Mouse (Mus musculus) neural tube, embryonic 12.5 days (tissue): ENCODE measurements at regions not wholly inside any gene's neighbourhood (a gene's known extent, or its start where the extent isn't known, plus 50 kb on each side); places are given as distances from the start of the nearest gene placed in this dataset.

Source experiments
- ATAC-seq: fragments of 200-750 bp; cut with Nextera tagmentation; 2 replicates; pipeline ENCODE4 v1.8.0; 2017; ENCODE audit warnings: low read depth, mild to moderate bottlenecking, moderate TSS enrichment, moderate library complexity; ENCODE audit not compliant: low FRiP score
- H3K27ac ChIP-seq: fragments of 300-500 bp; sonication (generic); 2 replicates; pipeline ENCODE4 v1.5.1; 2016
- H3K27me3 ChIP-seq: fragments of 300-500 bp; sonication (generic); replicated peaks from 2 replicates; pipeline ENCODE4 v1.6.1; 2016; ENCODE audit warnings: mild to moderate bottlenecking
- H3K36me3 ChIP-seq: fragments of 300-500 bp; sonication (generic); 2 replicates; pipeline ENCODE4 v1.6.1; 2016; ENCODE audit warnings: mild to moderate bottlenecking
- H3K4me1 ChIP-seq: fragments of 300-500 bp; sonication (generic); 2 replicates; pipeline ENCODE4 v1.6.1; 2016
- H3K4me2 ChIP-seq: fragments of 300-500 bp; sonication (generic); replicated peaks from 2 replicates; pipeline ENCODE4 v1.6.1; 2016; ENCODE audit warnings: mild to moderate bottlenecking
- H3K4me3 ChIP-seq: fragments of 300-500 bp; sonication (generic); 2 replicates; pipeline ENCODE4 v1.5.1; 2016
- H3K9ac ChIP-seq: fragments of 300-500 bp; sonication (generic); 2 replicates; pipeline ENCODE4 v1.6.1; 2016; ENCODE audit warnings: mild to moderate bottlenecking
- H3K9me3 ChIP-seq: fragments of 300-500 bp; sonication (generic); 2 replicates; pipeline ENCODE4 v1.6.1; 2016; ENCODE audit warnings: mild to moderate bottlenecking
- WGBS: fragments of 180-500 bp; shearing (Covaris S2); methylation state at CpG from one replicate; pipeline ENCODE4 v1.1.7; 2016; 5-methylcytosine and 5-hydroxymethylcytosine counted together

DNA sequence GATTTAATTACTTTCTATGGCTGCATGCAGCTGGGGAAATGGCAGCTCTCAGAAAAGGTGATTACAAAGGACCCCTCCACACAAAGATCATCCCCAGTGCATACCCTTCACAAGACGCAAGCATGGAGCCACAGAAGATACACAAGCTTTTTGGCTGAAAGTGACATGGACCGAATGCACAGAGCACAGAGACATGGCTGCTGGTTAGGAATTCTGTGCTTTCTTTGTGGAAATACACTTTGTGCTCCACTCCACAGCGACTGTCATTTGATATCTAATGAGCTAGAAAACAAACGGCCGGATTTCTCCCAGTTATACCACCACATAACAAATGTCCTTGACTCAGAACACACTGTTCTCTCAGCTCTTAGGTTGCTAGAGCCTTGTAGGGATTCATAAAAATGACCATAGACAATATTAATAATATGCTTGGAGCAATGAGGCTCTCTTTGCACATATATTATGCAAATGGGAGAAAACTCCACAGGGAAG lies 132.1 kb upstream of the Fat4 start:
- no peaks in the 10 kb centered on the region for H3K36me3 ChIP-seq
- H3K27ac ChIP-seq, result peak overlapping the region; percentile 62; the same call in 1 of the 2 replicates
- peaks cover 16% of the 10 kb centered on the region; the same call in 1 of the 2 replicates for H3K4me1 ChIP-seq
- 35% methylated on average over 5 of the region's 5 CpGs for WGBS
- no peak overlapping the region for H3K9ac ChIP-seq
- no peaks in the 10 kb centered on the region for H3K9me3 ChIP-seq
- peak; percentile 84 for ATAC-seq
- no peak overlapping the region for H3K4me3 ChIP-seq
- H3K27me3 ChIP-seq, result no peaks in the 10 kb centered on the region
- peak overlapping the region; percentile 20; the same call in 1 of the 2 replicates for H3K4me2 ChIP-seq

DNA sequence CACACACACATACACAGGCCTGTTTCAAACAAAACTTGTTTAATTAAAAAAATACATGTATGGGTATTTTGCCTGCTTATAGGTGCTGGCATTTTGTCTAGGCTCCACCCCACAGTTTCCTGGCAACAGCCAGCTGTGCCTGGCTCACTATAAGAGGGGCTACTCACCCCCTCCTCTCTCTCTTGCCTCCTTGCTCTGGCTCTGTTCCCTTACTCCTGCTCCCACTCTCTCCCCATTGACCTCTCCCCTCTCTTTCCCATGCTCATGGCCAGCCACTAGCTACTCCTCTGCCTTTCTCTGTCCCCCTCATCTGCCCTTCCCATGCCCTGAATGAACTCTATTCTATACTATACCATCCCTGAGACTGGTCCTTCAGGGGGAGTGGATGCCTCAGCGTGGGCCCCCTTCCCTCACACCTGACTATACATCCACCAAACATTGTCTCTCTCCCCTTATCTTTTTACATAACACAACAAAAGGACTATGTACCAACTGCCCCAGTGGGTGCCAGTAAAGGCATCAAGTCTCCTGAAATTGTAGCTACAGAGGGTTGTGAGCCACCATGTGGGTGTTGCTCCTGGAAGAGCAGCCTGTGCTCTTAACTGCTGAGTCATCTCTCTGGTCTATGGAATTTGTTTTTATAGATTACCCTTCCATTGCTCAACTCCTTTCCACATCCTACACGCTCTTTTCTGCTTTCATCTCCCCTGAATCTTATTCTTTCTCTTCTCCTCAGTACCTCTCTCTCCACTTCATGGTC lies 133.1 kb upstream of the Fat4 start:
- no peaks in the 10 kb centered on the region for H3K27me3 ChIP-seq
- no peak overlapping the region for H3K9ac ChIP-seq
- H3K36me3 ChIP-seq, result no peaks in the 10 kb centered on the region
- no peaks in the 10 kb centered on the region for H3K9me3 ChIP-seq
- WGBS, result 79% methylated on average over 2 of the region's 2 CpGs
- no peak overlapping the region for H3K4me3 ChIP-seq
- H3K27ac ChIP-seq, result no peak overlapping the region
- no peak overlapping the region for H3K4me2 ChIP-seq
- no peak for ATAC-seq
- H3K4me1 ChIP-seq, result peaks cover 16% of the 10 kb centered on the region; the same call in 1 of the 2 replicates

DNA sequence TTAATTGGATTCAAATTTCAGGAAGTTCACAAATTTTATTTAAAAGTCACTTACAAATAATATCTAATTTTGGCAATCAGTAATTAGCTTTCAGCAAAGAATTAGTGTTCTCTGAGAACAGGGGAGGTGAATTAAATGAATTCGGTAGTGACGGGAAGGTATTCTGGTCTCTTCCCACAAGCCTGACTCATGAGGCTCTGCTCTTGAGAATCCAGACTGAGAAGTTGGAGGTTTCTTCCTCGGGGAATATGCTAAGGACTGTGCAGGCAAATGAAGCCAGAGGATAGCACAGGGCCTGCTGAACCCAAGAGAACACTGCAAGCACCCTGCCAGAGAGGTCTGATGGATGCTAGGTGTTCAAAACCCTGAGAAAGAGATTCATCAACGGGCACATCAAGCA lies 144.6 kb upstream of the Fat4 start:
- 87% methylated on average over 4 of the region's 4 CpGs for WGBS

DNA sequence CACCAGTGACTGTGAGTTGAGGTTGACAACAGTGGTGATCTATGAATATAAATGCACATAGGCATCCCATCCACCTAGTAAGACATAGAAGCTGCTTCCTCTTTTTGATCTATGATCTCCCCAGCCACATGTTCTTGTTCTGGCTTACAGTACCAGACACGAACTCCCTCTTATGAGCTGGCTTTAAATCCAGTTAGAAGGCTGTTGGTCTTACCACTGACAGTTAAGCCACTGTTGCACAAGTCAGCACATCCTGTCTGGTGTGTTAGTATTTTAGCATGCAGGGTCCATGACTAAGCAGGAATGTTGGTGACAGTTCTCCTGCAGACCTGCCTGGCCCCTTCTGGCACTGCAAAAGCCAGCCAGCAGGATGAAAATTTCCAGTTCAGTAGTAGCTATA lies 164.1 kb upstream of the Fat4 start:
- no peak overlapping the region for H3K4me2 ChIP-seq
- no peaks in the 10 kb centered on the region for H3K4me1 ChIP-seq
- 85% methylated on average over 1 of the region's 1 CpGs for WGBS
- H3K9ac ChIP-seq, result no peak overlapping the region
- no peaks in the 10 kb centered on the region for H3K36me3 ChIP-seq
- no peak for ATAC-seq
- no peaks in the 10 kb centered on the region for H3K9me3 ChIP-seq
- no peaks in the 10 kb centered on the region for H3K27me3 ChIP-seq
- no peak overlapping the region for H3K27ac ChIP-seq
- no peak overlapping the region for H3K4me3 ChIP-seq

More for the DNA sequence above, 144.6 kb upstream of the Fat4 start:
- H3K4me3 ChIP-seq, result no peak overlapping the region
- no peak overlapping the region for H3K4me2 ChIP-seq
- H3K9me3 ChIP-seq, result no peaks in the 10 kb centered on the region
- no peaks in the 10 kb centered on the region for H3K36me3 ChIP-seq
- no peak overlapping the region for H3K27ac ChIP-seq
- no peak for ATAC-seq
- no peak overlapping the region for H3K9ac ChIP-seq
- no peaks in the 10 kb centered on the region for H3K27me3 ChIP-seq
- H3K4me1 ChIP-seq, result no peaks in the 10 kb centered on the region

DNA sequence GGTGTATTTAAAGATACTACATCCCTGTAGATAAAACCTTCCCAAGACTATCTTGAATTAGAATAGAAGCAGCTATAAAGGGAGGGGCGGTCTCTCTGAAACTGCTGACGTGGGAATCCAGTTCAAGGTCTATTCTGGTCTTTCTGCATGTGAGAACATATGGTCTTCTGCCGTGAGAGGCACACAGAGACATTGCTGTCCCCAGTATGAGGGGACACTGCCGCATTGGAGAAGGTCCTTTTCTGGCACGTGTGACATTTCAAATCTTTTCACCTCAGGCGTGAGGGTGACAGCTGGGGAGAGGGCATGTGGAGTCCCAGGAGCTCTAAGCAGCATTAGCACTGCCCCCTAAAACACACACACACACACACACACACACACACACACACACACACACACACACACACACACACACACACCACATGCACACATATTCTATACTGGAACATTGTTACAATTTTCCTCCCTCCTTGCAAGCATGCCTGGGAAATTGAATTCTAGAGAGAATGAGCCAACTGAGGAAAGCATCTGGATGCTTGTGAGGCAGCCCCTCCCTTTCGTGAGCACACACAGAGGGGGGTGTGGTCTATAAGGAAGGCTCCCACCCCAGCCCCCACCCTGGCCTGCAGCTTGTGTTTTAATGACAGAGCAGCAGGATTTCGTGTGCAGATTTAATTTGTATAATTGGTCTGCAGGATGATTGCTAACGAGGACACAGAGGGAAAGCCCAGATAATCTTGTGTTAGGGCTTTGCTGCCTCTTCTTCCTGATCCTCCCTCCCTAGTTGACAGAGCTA lies 174.5 kb upstream of the Fat4 start:
- H3K4me3 ChIP-seq, result no peak overlapping the region
- no peaks in the 10 kb centered on the region for H3K36me3 ChIP-seq
- 29% methylated on average over 9 of the region's 9 CpGs for WGBS
- H3K27me3 ChIP-seq, result no peaks in the 10 kb centered on the region
- H3K4me2 ChIP-seq, result no peak overlapping the region
- no peak overlapping the region for H3K9ac ChIP-seq
- no peak overlapping the region for H3K27ac ChIP-seq
- H3K4me1 ChIP-seq, result peaks cover 9% of the 10 kb centered on the region
- peak; percentile 81 for ATAC-seq
- no peaks in the 10 kb centered on the region for H3K9me3 ChIP-seq

DNA sequence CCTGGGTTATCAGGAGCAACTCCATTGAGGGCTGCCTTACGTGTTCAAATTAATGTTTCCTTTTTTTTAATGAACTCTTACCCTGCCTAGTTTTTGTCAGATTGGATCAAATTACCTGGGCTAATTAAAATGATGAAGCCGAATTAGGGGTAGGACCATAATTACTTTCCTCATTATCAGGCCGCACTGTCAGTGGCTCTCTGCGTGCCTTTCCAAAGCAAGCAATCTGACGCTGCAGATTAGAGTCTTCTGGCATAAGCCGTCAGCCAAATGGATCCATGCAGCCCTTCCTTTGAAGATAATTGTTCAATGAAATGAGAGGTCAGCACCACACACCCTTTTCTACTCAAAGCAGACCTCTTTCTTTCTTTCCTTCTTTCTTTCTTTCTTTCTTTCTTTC lies 175.5 kb upstream of the Fat4 start:
- no peaks in the 10 kb centered on the region for H3K9me3 ChIP-seq
- H3K4me1 ChIP-seq, result peaks cover 9% of the 10 kb centered on the region
- no peaks in the 10 kb centered on the region for H3K27me3 ChIP-seq
- ATAC-seq, result no peak
- H3K4me3 ChIP-seq, result no peak overlapping the region
- H3K9ac ChIP-seq, result no peak overlapping the region
- no peak overlapping the region for H3K27ac ChIP-seq
- WGBS, result 51% methylated on average over 6 of the region's 6 CpGs
- no peaks in the 10 kb centered on the region for H3K36me3 ChIP-seq
- H3K4me2 ChIP-seq, result no peak overlapping the region

DNA sequence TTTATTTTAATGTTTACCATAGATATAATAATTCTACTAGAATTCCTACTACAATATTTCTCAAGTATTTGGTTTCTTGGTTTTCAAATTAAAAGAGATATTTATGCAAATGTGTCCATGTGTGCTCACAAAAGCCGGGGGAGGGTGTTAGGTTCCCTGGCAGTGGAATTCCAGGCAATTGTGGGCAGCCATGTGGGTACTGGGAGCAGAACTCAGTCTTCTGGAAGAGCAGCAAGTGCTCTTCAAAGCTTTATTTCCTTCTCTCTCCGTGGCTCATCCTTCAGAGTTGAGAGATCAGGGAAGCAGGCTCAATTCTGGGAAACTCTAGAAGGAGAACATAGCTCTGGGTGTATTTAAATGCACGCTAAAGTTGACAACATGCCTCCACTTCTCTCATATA lies 178.8 kb upstream of the Fat4 start:
- H3K36me3 ChIP-seq, result no peaks in the 10 kb centered on the region
- H3K9ac ChIP-seq, result no peak overlapping the region
- H3K27me3 ChIP-seq, result no peaks in the 10 kb centered on the region
- H3K9me3 ChIP-seq, result no peaks in the 10 kb centered on the region
- no peak overlapping the region for H3K4me2 ChIP-seq
- no peak overlapping the region for H3K4me3 ChIP-seq
- H3K4me1 ChIP-seq, result peaks cover 9% of the 10 kb centered on the region
- WGBS, result 73% methylated on average over 3 of the region's 3 CpGs
- no peak for ATAC-seq
- H3K27ac ChIP-seq, result no peak overlapping the region

DNA sequence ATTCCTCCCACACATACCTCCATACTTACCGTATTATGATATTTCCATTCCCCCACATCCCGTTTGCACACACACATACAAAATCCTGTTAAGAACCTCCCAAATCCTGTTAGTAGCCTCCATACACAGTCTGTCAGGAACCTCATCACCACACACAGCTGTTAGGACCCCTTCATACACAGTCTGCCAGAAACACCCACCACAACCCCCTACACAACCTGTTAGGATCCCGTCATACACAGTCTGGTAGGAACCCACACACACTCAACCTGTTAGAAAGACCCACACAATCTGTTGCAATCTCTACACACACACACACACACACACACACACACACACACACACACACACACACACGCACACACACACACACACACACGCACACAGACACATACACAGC lies 187.5 kb upstream of the Fat4 start:
- no peak overlapping the region for H3K27ac ChIP-seq
- no peak overlapping the region for H3K4me2 ChIP-seq
- H3K9ac ChIP-seq, result no peak overlapping the region
- no peaks in the 10 kb centered on the region for H3K27me3 ChIP-seq
- 87% methylated on average over 5 of the region's 5 CpGs for WGBS
- ATAC-seq, result no peak
- no peak overlapping the region for H3K4me3 ChIP-seq
- H3K4me1 ChIP-seq, result no peaks in the 10 kb centered on the region
- H3K36me3 ChIP-seq, result no peaks in the 10 kb centered on the region
- peaks cover 8% of the 10 kb centered on the region for H3K9me3 ChIP-seq

DNA sequence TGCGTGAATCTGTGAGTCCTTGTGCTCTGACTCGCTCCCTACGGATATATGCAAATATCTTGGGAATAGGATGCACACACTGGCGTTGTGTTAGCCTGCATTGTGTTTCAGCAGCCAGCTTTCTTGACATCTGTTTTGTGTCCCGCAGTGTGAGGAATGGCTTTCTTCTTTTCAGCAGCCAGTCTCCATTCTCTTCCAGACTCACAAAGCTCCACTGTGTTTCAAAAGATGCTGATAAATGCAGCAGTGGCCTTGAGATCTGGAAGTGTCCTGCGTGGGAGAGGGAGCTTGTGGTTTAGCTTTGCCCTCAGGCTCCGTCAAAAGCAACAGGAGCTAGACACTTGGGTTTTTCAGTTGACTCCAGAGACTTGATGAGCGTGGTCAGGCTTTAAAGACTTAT lies 188.9 kb upstream of the Fat4 start:
- Histone ChIP-seq H3K9ac (no peak overlapping the region), H3K36me3 (no peaks in the 10 kb centered on the region), H3K27ac (peak overlapping the region; percentile 53; the same call in 1 of the 2 replicates), H3K4me1 (no peaks in the 10 kb centered on the region), H3K9me3 (peaks cover 8% of the 10 kb centered on the region), H3K27me3 (no peaks in the 10 kb centered on the region), H3K4me2 (no peak overlapping the region), H3K4me3 (no peak overlapping the region)
- 15% methylated on average over 8 of the region's 8 CpGs for WGBS
- peak; percentile 90 for ATAC-seq

DNA sequence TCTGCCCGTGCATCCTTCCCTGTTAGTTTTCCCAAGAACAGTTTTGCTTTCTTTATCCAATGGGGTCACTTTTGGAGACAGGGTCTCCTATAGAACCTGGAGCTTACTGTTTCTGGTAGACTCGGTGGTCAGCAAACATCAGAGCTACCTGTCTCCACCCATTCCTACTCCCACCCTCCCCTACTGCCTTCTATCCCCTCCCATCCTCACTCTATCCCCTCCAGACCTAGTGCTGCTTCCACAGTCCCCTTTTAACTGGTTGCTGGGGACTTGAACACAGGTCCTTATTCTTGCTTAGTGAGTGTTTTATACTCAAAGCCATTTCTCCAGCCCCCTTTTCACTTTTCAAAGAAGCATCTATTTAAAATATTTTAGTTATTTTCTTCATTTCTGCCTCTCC lies 189.4 kb upstream of the Fat4 start:
- no peaks in the 10 kb centered on the region for H3K4me1 ChIP-seq
- 81% methylated on average over 2 of the region's 2 CpGs for WGBS
- H3K27me3 ChIP-seq, result no peaks in the 10 kb centered on the region
- H3K27ac ChIP-seq, result 0 out of 2 replicates have a peak overlapping the region, but pooled peaks have one; percentile 10
- peaks cover 8% of the 10 kb centered on the region for H3K9me3 ChIP-seq
- no peak overlapping the region for H3K4me3 ChIP-seq
- no peak overlapping the region for H3K4me2 ChIP-seq
- no peak for ATAC-seq
- H3K36me3 ChIP-seq, result no peaks in the 10 kb centered on the region
- H3K9ac ChIP-seq, result no peak overlapping the region

DNA sequence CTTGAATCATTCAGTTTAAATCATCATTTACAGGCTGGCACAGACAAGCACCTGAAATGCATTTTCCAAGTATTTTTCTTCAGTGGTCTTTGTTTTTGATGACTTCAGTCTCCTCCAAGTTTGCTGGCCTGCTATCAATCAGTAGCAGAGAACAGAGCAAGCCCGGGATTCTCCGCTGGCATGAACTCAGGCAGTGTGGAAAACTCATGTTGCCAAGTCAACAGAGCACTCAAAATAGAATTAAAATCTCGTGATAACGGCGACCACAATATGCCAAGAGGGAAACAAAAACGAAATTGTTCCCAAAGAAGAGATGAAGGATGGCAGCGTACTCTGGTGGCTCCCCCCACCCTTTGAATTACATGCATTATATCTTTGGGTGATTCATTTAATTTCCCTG lies 190.9 kb upstream of the Fat4 start:
- no peaks in the 10 kb centered on the region for H3K4me1 ChIP-seq
- WGBS, result 82% methylated on average over 7 of the region's 7 CpGs
- no peak overlapping the region for H3K9ac ChIP-seq
- no peak overlapping the region for H3K4me2 ChIP-seq
- no peak overlapping the region for H3K4me3 ChIP-seq
- no peak overlapping the region for H3K27ac ChIP-seq
- H3K36me3 ChIP-seq, result no peaks in the 10 kb centered on the region
- no peak for ATAC-seq
- H3K27me3 ChIP-seq, result no peaks in the 10 kb centered on the region
- peaks cover 7% of the 10 kb centered on the region for H3K9me3 ChIP-seq

DNA sequence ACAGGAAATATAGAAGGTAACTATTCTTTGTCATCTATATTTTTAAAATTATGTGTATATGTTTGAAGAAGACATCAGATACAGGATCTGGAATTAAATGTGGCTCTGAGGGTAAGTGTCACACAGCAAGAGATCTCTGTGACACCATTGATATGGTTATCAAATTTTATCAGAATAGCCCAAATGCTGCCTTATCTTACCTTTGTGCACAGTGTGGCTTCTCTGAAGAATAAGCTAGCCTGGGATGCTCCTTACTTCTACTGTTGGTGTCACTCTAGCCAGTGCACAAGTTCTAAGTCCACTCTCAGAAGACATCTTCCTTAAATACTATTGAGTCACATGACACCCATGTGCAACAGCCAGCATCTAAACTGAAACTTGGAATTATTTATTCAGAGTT lies 194.0 kb upstream of the Fat4 start:
- Histone ChIP-seq H3K4me3 (no peak overlapping the region), H3K4me2 (no peak overlapping the region), H3K27ac (no peak overlapping the region), H3K9me3 (no peaks in the 10 kb centered on the region; the same call in 1 of the 2 replicates), H3K4me1 (no peaks in the 10 kb centered on the region), H3K36me3 (no peaks in the 10 kb centered on the region), H3K9ac (no peak overlapping the region), H3K27me3 (no peaks in the 10 kb centered on the region)
- ATAC-seq, result no peak
